Comparison of ENCODE assay signal across 20 mouse cellular contexts in the genomic region with DNA sequence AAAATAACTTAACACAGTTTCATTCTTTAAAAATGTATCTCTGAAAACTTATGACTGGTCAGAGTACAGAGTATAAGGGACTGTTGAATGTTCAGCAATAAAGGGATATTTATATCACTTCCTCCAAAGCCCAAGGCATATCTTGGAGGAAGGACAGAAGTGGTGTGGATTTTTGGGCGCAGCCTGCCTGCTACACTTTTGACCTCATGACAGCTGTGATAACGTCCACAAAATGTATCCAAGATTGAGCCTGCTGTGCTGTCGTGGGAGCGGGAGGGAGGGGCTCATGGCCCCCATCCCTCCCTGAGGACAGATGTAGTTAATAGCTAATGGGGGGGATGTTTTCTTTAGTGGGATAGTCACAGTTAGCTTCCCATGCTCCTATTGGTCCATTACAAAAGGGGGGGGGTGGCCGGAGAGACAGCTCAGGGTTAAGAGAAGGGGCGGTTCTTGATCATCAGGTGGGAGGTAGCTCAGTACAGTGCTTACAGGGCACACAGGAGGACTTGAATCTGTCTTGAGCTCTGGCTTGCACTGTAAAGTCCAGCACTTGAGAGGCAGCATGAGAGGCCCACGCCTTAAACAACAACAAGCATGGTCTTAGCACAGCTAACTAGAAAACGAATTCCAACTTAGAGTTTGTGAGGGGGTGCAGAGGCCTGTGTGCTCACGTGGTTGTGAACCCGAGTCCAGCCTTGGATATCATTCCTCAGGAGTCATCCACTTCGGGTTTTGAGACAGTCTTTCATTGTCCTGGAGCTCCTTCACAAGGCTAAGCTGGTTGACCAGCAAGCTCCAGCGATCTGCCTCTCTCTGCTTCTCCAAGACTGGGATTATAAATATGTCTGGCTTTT. TPM values are rescaled to one million over a fixed set of nuclear protein-coding genes. Genes with fewer than 3 reads are reported as not detected.
A peak's percentile ranks its signal among the peaks of the same experiment; 100 is the strongest.
DNase-seq lines count a peak whose midpoint lies in the region; ATAC-seq and TF ChIP-seq lines count a peak whose summit lies in the region.
"Had no signal": no experiment of that assay in that cellular context is flagged by ENCODE, and none has a peak within 500 bp of the region (broad histone marks: within the 10 kb centered on the region; RNA-seq: fewer than 3 reads in every experiment).

No protein-coding gene starts in this region.

- peaks cover 28% of the 10 kb centered on the region for H3K36me3 ChIP-seq in heart, embryonic 12.5 days
- H3K36me3 ChIP-seq in intestine, embryonic 14.5 days (ENCODE audit: control insufficient read depth, insufficient read depth, low read length): peaks cover 24% of the 10 kb centered on the region

- H3K27me3 ChIP-seq in heart, embryonic 12.5 days (replicated peaks): no peaks in the 10 kb centered on the region
- no peaks in the 10 kb centered on the region for H3K27me3 ChIP-seq in intestine, embryonic 14.5 days (replicated peaks; ENCODE audit: control insufficient read depth, insufficient read depth, low read length)
- H3K27me3 ChIP-seq: forebrain, embryonic 15.5 days; lung, embryonic 15.5 days; Patski had no signal

- peak overlapping the region; percentile 58 for H3K27ac ChIP-seq in heart, embryonic 12.5 days (ENCODE audit: poor library complexity, severe bottlenecking)
- peak overlapping the region; percentile 8; the same call in 1 of the 2 replicates for H3K27ac ChIP-seq in embryonic fibroblast, embryonic 13.5 days (ENCODE audit: insufficient read depth, low read length)
- H3K27ac ChIP-seq in intestine, embryonic 14.5 days (ENCODE audit: low read depth): no peak overlapping the region
- H3K27ac ChIP-seq: forebrain, embryonic 15.5 days; hindbrain, embryonic 14.5 days; lung, embryonic 15.5 days had no signal

- peak overlapping the region; percentile 35 for H3K4me2 ChIP-seq in heart, embryonic 12.5 days
- no peak overlapping the region for H3K4me2 ChIP-seq in intestine, embryonic 14.5 days (ENCODE audit: low read length)
- H3K4me2 ChIP-seq: forebrain, embryonic 15.5 days; hindbrain, embryonic 14.5 days; lung, embryonic 15.5 days had no signal

- H3K9ac ChIP-seq in heart, embryonic 12.5 days: no peak overlapping the region
- no peak overlapping the region for H3K9ac ChIP-seq in intestine, embryonic 14.5 days (ENCODE audit: low read length)
- H3K9ac ChIP-seq: forebrain, embryonic 15.5 days; hindbrain, embryonic 14.5 days; lung, embryonic 15.5 days had no signal

- H3K4me1 ChIP-seq in heart, embryonic 12.5 days (replicated peaks): peaks cover 20% of the 10 kb centered on the region
- no peaks in the 10 kb centered on the region; the same call in 1 of the 2 replicates for H3K4me1 ChIP-seq in embryonic fibroblast, embryonic 13.5 days (ENCODE audit: control insufficient read depth, insufficient read depth, low read length)
- H3K4me1 ChIP-seq in intestine, embryonic 14.5 days (replicated peaks; ENCODE audit: control insufficient read depth, insufficient read depth, low read length): peaks cover 4% of the 10 kb centered on the region; the same call in 1 of the 2 replicates
- H3K4me1 ChIP-seq: forebrain, embryonic 15.5 days; lung, embryonic 15.5 days had no signal

- DNase-seq in heart, adult 18-20 months: no peak
- DNase-seq in kidney, postnatal 4 days: peak; percentile 11 to 29
- DNase-seq in kidney, adult 11 months: no peak
- no peak for DNase-seq in intestine, embryonic 14.5 days (ENCODE audit: low spot score)
- DNase-seq in thymus, postnatal 4 days: no peak
- no peak for DNase-seq in left cerebral cortex, postnatal 25 days (ENCODE audit: low spot score in 2 of 2)
- DNase-seq: cerebellum, adult 9-11 months; kidney, adult 9 months; layer of hippocampus, adult 9-11 months; thymus, postnatal 36 days had no signal

- TF ChIP-seq CTCF in embryonic fibroblast, embryonic 13.5 days (IDR thresholded peaks at IDR 0.05; ENCODE audit: borderline replicate concordance, insufficient read depth, low read length): no peak

- H3K4me3 ChIP-seq in heart, embryonic 12.5 days: no peak overlapping the region
- no peak overlapping the region for H3K4me3 ChIP-seq in embryonic fibroblast, embryonic 13.5 days (ENCODE audit: insufficient read depth, low read length)
- H3K4me3 ChIP-seq in intestine, embryonic 14.5 days (ENCODE audit: low read depth, low read length): no peak overlapping the region
- H3K4me3 ChIP-seq: erythroblast, embryonic 14.5 days; forebrain, embryonic 15.5 days; lung, embryonic 15.5 days had no signal

- peak; percentile 74 for ATAC-seq in heart, embryonic 12.5 days (ENCODE audit: insufficient number of reproducible peaks, low FRiP score)
- peak; percentile 79 for ATAC-seq in intestine, embryonic 14.5 days (replicated peaks; ENCODE audit: low FRiP score, low TSS enrichment, low read depth)
- ATAC-seq: activated CD4-positive, CD25-positive, alpha-beta regulatory T cell, adult 4 months; forebrain, embryonic 15.5 days; midbrain, embryonic 16.5 days; Patski had no signal

- 0 out of 2 replicates have a peak, but pooled peaks cover 3% of the 10 kb centered on the region for H3K9me3 ChIP-seq in heart, embryonic 12.5 days (replicated peaks)
- no peaks in the 10 kb centered on the region for H3K9me3 ChIP-seq in intestine, embryonic 14.5 days (ENCODE audit: control insufficient read depth, low read length)
- H3K9me3 ChIP-seq: forebrain, embryonic 15.5 days; lung, embryonic 15.5 days had no signal

- no peak for TF ChIP-seq POLR2A in embryonic fibroblast, embryonic 13.5 days (IDR thresholded peaks at IDR 0.05; ENCODE audit: low read depth, low read length)

- intact Hi-C loops in left cerebral cortex, postnatal 25 days (cut with DNase I): no loop called here

- WGBS in heart, embryonic 12.5 days: 42% methylated on average over 12 of the region's 12 CpGs
- 62% methylated on average over 12 of the region's 12 CpGs for WGBS in intestine, embryonic 14.5 days

RNA-seq across cellular contexts. Expression of a gene that starts 38.0 kb away (rescaled TPM):
- 57.2 and 58.5 TPM in 2 replicates for polyA plus RNA-seq in heart, embryonic 12.5 days (2016; fragmentation: Nextera tagmentation; extraction: Ambion mirVana)
- total RNA-seq in heart, adult 18-20 months (2021): 1 to 10 TPM; 7.1 to 7.7 TPM
- 37.7 and 41.7 TPM in 2 replicates for polyA plus RNA-seq in embryonic fibroblast, embryonic 13.5 days (2011; ENCODE audit: insufficient read length, low read depth, missing spikeins)
- 38.4 and 41.4 TPM in 2 replicates for polyA plus RNA-seq in intestine, embryonic 14.5 days (2014; fragmentation: Nextera tagmentation; extraction: Ambion mirVana)
- total RNA-seq in left cerebral cortex, postnatal 25 days (2021): 10 to 100 TPM; 36.2 to 37.0 TPM
- total RNA-seq: megakaryocyte, adult 5-6 weeks had no signal
- polyA plus RNA-seq: activated CD4-positive, CD25-positive, alpha-beta regulatory T cell, adult 4 months had no signal

Comparison
In these comparisons a context has a peak if more than half of its experiments do, and no peak if none do; other contexts are left out.
1. DNase-seq: peak in kidney, postnatal 4 days (2 of 2); none in heart, adult 18-20 months (0 of 2), kidney, adult 11 months (single experiment), intestine, embryonic 14.5 days (single experiment), thymus, postnatal 4 days (single experiment) and left cerebral cortex, postnatal 25 days (0 of 2).